Mouse (Mus musculus): ENCODE measurements around the gene Tmem62. TPM values are rescaled to one million over a fixed set of nuclear protein-coding genes. Genes with fewer than 3 reads are reported as not detected.

The Tmem62 gene
- 3.3 and 3.4 TPM in 2 replicates for polyA plus RNA-seq (2016; fragmentation: Nextera tagmentation; extraction: Ambion mirVana)

GRCm38 (mm10) chr2:120976990-120977925 is at the start of gene Tmem62:
Gene Tmem62 (plus strand): TSS chr2:120977017.
- H3K9me3 ChIP-seq: no peaks in the 10 kb centered on the region
- peak within 1 kb of the TSS; percentile 89 for H3K27ac ChIP-seq
- WGBS: 2% methylated on average over 71 of the region's 71 CpGs
- no peaks in the 10 kb centered on the region for H3K4me1 ChIP-seq
- H3K4me3 ChIP-seq: peak within 1 kb of the TSS; percentile 77
- H3K27me3 ChIP-seq (ENCODE audit: insufficient read depth, poor library complexity, severe bottlenecking): no peaks in the 10 kb centered on the region
- DNase-seq (ENCODE audit: low spot score): peak; percentile 84
- H3K36me3 ChIP-seq: no peaks in the 10 kb centered on the region

- Histone ChIP-seq H3K36me3 (peaks cover 83% of the 10 kb centered on the region), H3K4me3 (no peak overlapping the region), H3K27me3 (ENCODE audit: insufficient read depth, poor library complexity, severe bottlenecking) (no peaks in the 10 kb centered on the region), H3K27ac (no peak overlapping the region), H3K9me3 (no peaks in the 10 kb centered on the region), H3K4me1 (no peaks in the 10 kb centered on the region)
- no peak for DNase-seq (ENCODE audit: low spot score)
- WGBS: 89% methylated on average over 3 of the region's 3 CpGs
Measured at GRCm38 (mm10) chr2:120933038-120933437, 43.8 kb upstream of the Tmem62 start.

GRCm38 (mm10) chr2:120951208-120951607 is 25.6 kb upstream of the Tmem62 start:
- Histone ChIP-seq H3K4me3 (no peak overlapping the region), H3K27ac (no peak overlapping the region), H3K9me3 (no peaks in the 10 kb centered on the region), H3K27me3 (ENCODE audit: insufficient read depth, poor library complexity, severe bottlenecking) (no peaks in the 10 kb centered on the region), H3K4me1 (no peaks in the 10 kb centered on the region), H3K36me3 (peaks cover 68% of the 10 kb centered on the region)
- no peak for DNase-seq (ENCODE audit: low spot score)
- 87% methylated on average over 5 of the region's 5 CpGs for WGBS

GRCm38 (mm10) chr2:120952176-120952938 is 24.5 kb upstream of the Tmem62 start:
- H3K27me3 ChIP-seq (ENCODE audit: insufficient read depth, poor library complexity, severe bottlenecking): no peaks in the 10 kb centered on the region
- no peaks in the 10 kb centered on the region for H3K4me1 ChIP-seq
- no peak overlapping the region for H3K4me3 ChIP-seq
- no peaks in the 10 kb centered on the region for H3K9me3 ChIP-seq
- peaks cover 61% of the 10 kb centered on the region for H3K36me3 ChIP-seq
- H3K27ac ChIP-seq: no peak overlapping the region
- DNase-seq (ENCODE audit: low spot score): no peak
- WGBS: 81% methylated on average over 2 of the region's 2 CpGs

GRCm38 (mm10) chr2:120959363-120959762 is 17.5 kb upstream of the Tmem62 start:
- peaks cover 33% of the 10 kb centered on the region for H3K36me3 ChIP-seq
- H3K4me3 ChIP-seq: no peak overlapping the region
- DNase-seq (ENCODE audit: low spot score): no peak
- H3K27me3 ChIP-seq (ENCODE audit: insufficient read depth, poor library complexity, severe bottlenecking): no peaks in the 10 kb centered on the region
- no peak overlapping the region for H3K27ac ChIP-seq
- WGBS: 86% methylated on average over 2 of the region's 2 CpGs
- no peaks in the 10 kb centered on the region for H3K9me3 ChIP-seq
- H3K4me1 ChIP-seq: no peaks in the 10 kb centered on the region

GRCm38 (mm10) chr2:120959827-120960226 is 17.0 kb upstream of the Tmem62 start:
- peaks cover 28% of the 10 kb centered on the region for H3K36me3 ChIP-seq
- 89% methylated on average over 5 of the region's 5 CpGs for WGBS
- H3K4me1 ChIP-seq: no peaks in the 10 kb centered on the region
- DNase-seq (ENCODE audit: low spot score): no peak
- H3K27ac ChIP-seq: no peak overlapping the region
- no peak overlapping the region for H3K4me3 ChIP-seq
- no peaks in the 10 kb centered on the region for H3K9me3 ChIP-seq
- H3K27me3 ChIP-seq (ENCODE audit: insufficient read depth, poor library complexity, severe bottlenecking): no peaks in the 10 kb centered on the region

- H3K36me3 ChIP-seq: peaks cover 24% of the 10 kb centered on the region
- no peaks in the 10 kb centered on the region for H3K9me3 ChIP-seq
- no peak for DNase-seq (ENCODE audit: low spot score)
- 94% methylated on average over 1 of the region's 1 CpGs for WGBS
- no peak overlapping the region for H3K27ac ChIP-seq
- no peak overlapping the region for H3K4me3 ChIP-seq
- H3K4me1 ChIP-seq: no peaks in the 10 kb centered on the region
- no peaks in the 10 kb centered on the region for H3K27me3 ChIP-seq (ENCODE audit: insufficient read depth, poor library complexity, severe bottlenecking)
Measured at GRCm38 (mm10) chr2:120960261-120960660, 16.6 kb upstream of the Tmem62 start.

GRCm38 (mm10) chr2:120963110-120963509 is 13.7 kb upstream of the Tmem62 start:
- Histone ChIP-seq H3K36me3 (peaks cover 15% of the 10 kb centered on the region; the same call in 1 of the 2 replicates), H3K4me3 (no peak overlapping the region), H3K27ac (no peak overlapping the region), H3K4me1 (peaks cover 4% of the 10 kb centered on the region; the same call in 1 of the 2 replicates), H3K9me3 (no peaks in the 10 kb centered on the region), H3K27me3 (ENCODE audit: insufficient read depth, poor library complexity, severe bottlenecking) (no peaks in the 10 kb centered on the region)
- DNase-seq (ENCODE audit: low spot score): no peak
- 92% methylated on average over 7 of the region's 7 CpGs for WGBS

GRCm38 (mm10) chr2:120965486-120965885 is 11.3 kb upstream of the Tmem62 start:
- Histone ChIP-seq H3K36me3 (peaks cover 6% of the 10 kb centered on the region; the same call in 1 of the 2 replicates), H3K4me3 (no peak overlapping the region), H3K9me3 (no peaks in the 10 kb centered on the region), H3K27ac (no peak overlapping the region), H3K4me1 (peaks cover 12% of the 10 kb centered on the region), H3K27me3 (ENCODE audit: insufficient read depth, poor library complexity, severe bottlenecking) (no peaks in the 10 kb centered on the region)
- DNase-seq (ENCODE audit: low spot score): no peak
- 95% methylated on average over 3 of the region's 3 CpGs for WGBS

- no peaks in the 10 kb centered on the region for H3K9me3 ChIP-seq
- DNase-seq (ENCODE audit: low spot score): peak; percentile 77
- under 1% methylated on average over 23 of the region's 23 CpGs for WGBS
Measured at GRCm38 (mm10) chr2:120970045-120970539, 6.7 kb upstream of the Tmem62 start.

GRCm38 (mm10) chr2:120970559-120971080 is 6.2 kb upstream of the Tmem62 start, which contains the start of gene Ubr1:
Gene Ubr1 (minus strand): TSS chr2:120970715.
- peak within 1 kb of the TSS; percentile 97 for H3K27ac ChIP-seq
- no peaks in the 10 kb centered on the region for H3K9me3 ChIP-seq
- no peaks in the 10 kb centered on the region for H3K36me3 ChIP-seq
- WGBS: under 1% methylated on average over 39 of the region's 39 CpGs
- DNase-seq (ENCODE audit: low spot score): peak; percentile 96
- H3K4me1 ChIP-seq: peaks cover 12% of the 10 kb centered on the region
- H3K27me3 ChIP-seq (ENCODE audit: insufficient read depth, poor library complexity, severe bottlenecking): no peaks in the 10 kb centered on the region
- H3K4me3 ChIP-seq: peak within 1 kb of the TSS; percentile 92

More at GRCm38 (mm10) chr2:120970045-120970539, 6.7 kb upstream of the Tmem62 start:
- H3K4me3 ChIP-seq: peak overlapping the region; percentile 92
- no peaks in the 10 kb centered on the region for H3K36me3 ChIP-seq
- H3K4me1 ChIP-seq: peaks cover 12% of the 10 kb centered on the region
- H3K27ac ChIP-seq: peak overlapping the region; percentile 97
- H3K27me3 ChIP-seq (ENCODE audit: insufficient read depth, poor library complexity, severe bottlenecking): no peaks in the 10 kb centered on the region

GRCm38 (mm10) chr2:120971766-120972165 is 5.1 kb upstream of the Tmem62 start:
- Histone ChIP-seq H3K27ac (no peak overlapping the region), H3K4me1 (peaks cover 10% of the 10 kb centered on the region), H3K36me3 (no peaks in the 10 kb centered on the region), H3K4me3 (no peak overlapping the region), H3K9me3 (no peaks in the 10 kb centered on the region), H3K27me3 (ENCODE audit: insufficient read depth, poor library complexity, severe bottlenecking) (no peaks in the 10 kb centered on the region)
- 84% methylated on average over 4 of the region's 4 CpGs for WGBS
- no peak for DNase-seq (ENCODE audit: low spot score)

Measured in heart, embryonic 10.5 days (tissue).